Mouse (Mus musculus) MEL (cell line): ENCODE measurements around the gene Arhgef17. TPM values are rescaled to one million over a fixed set of nuclear protein-coding genes. Genes with fewer than 3 reads are reported as not detected.

Experiments used
- DNase-seq: peaks from one replicate; pipeline ENCODE4 v3.0.0; 2011; ENCODE audit warnings: low read depth, low spot score
- H3K27ac ChIP-seq: 2 replicates; pipeline ENCODE4 v1.5.1; 2012; ENCODE audit warnings: low read depth, mild to moderate bottlenecking, control low read depth, low read length, moderate library complexity; ENCODE audit not compliant: control insufficient read depth
- H3K27me3 ChIP-seq, 2 experiments: fragments of 150-350 bp in 1 of 2; sonication (generic) in 1 of 2; 2 replicates each; pipeline ENCODE4 v1.6.1; 2012; ENCODE audit warnings: low read length in 2 of 2, mild to moderate bottlenecking in 2 of 2, improper control_type of control experiment in 1 of 2, moderate library complexity in 1 of 2; ENCODE audit not compliant: insufficient read depth in 2 of 2, control insufficient read depth in 1 of 2
- H3K36me3 ChIP-seq, 2 experiments: 2 replicates each; pipeline ENCODE4 v1.6.1; 2012 to 2014; ENCODE audit warnings: low read length in 2 of 2, improper control_type of control experiment in 1 of 2, inconsistent platforms in 1 of 2, mild to moderate bottlenecking in 1 of 2; ENCODE audit not compliant: insufficient read depth in 2 of 2, control insufficient read depth in 1 of 2
- H3K4me1 ChIP-seq, 2 experiments: fragments of 150-350 bp in 1 of 2; sonication (generic) in 1 of 2; 2 replicates each; pipeline ENCODE4 v1.6.1; 2012; ENCODE audit warnings: low read length in 2 of 2, improper control_type of control experiment in 1 of 2, mild to moderate bottlenecking in 1 of 2; ENCODE audit not compliant: insufficient read depth in 2 of 2, control insufficient read depth in 1 of 2
- H3K4me3 ChIP-seq, 2 experiments: fragments of 150-350 bp in 1 of 2; sonication (generic) in 1 of 2; 2 replicates each; pipeline ENCODE4 v1.5.1; 2012; ENCODE audit warnings: low read depth in 2 of 2, low read length in 2 of 2, mild to moderate bottlenecking in 2 of 2, moderate library complexity in 2 of 2, control low read depth in 1 of 2, improper control_type of control experiment in 1 of 2; ENCODE audit not compliant: control insufficient read depth in 1 of 2, insufficient read depth in 1 of 2
- H3K79me2 ChIP-seq: 2 replicates; pipeline ENCODE4 v1.6.1; 2012; ENCODE audit warnings: mild to moderate bottlenecking, low read length, moderate library complexity; ENCODE audit not compliant: control insufficient read depth, poor library complexity, insufficient read depth
- H3K9ac ChIP-seq: 2 replicates; pipeline ENCODE4 v1.6.1; 2012; ENCODE audit warnings: low read depth, mild to moderate bottlenecking, control low read depth, low read length, moderate library complexity; ENCODE audit not compliant: control insufficient read depth, poor library complexity, severe bottlenecking
- H3K9me3 ChIP-seq: fragments of 150-350 bp; sonication (generic); replicated peaks from 2 replicates; pipeline ENCODE4 v1.6.1; 2012; ENCODE audit warnings: mild to moderate bottlenecking, low read length, improper control_type of control experiment, moderate library complexity; ENCODE audit not compliant: insufficient read depth
- CHD1 ChIP-seq: IDR thresholded peaks from 2 replicates; pipeline ENCODE4 v1.6.1; 2012; ENCODE audit warnings: low read depth, mild to moderate bottlenecking, inconsistent platforms, low read length, improper control_type of control experiment
- CHD2 ChIP-seq: IDR thresholded peaks from 2 replicates; pipeline ENCODE4 v1.6.1; 2011; ENCODE audit warnings: low read length, improper control_type of control experiment
- E2F4 ChIP-seq: IDR thresholded peaks from 2 replicates; pipeline ENCODE4 v1.6.1; 2011; ENCODE audit warnings: low read depth, low read length, improper control_type of control experiment, borderline replicate concordance
- GABPA ChIP-seq: IDR thresholded peaks from 2 replicates; pipeline ENCODE4 v1.6.1; 2012; ENCODE audit warnings: low read depth, mild to moderate bottlenecking, inconsistent platforms, low read length, improper control_type of control experiment, moderate library complexity
- HCFC1 ChIP-seq: IDR thresholded peaks from 2 replicates; pipeline ENCODE4 v1.6.1; 2012; ENCODE audit warnings: low read depth, mild to moderate bottlenecking, inconsistent platforms, low read length, improper control_type of control experiment, moderate library complexity
- JUND ChIP-seq: IDR thresholded peaks from 2 replicates; pipeline ENCODE4 v1.6.1; 2011; ENCODE audit warnings: low read depth, mild to moderate bottlenecking, improper control_type of control experiment, low read length
- MAFK ChIP-seq: IDR thresholded peaks from 2 replicates; pipeline ENCODE4 v1.6.1; 2011; ENCODE audit warnings: low read depth, mild to moderate bottlenecking, low read length, improper control_type of control experiment, borderline replicate concordance
- MAX ChIP-seq: IDR thresholded peaks from 2 replicates; pipeline ENCODE4 v1.6.1; 2011; ENCODE audit warnings: low read length, improper control_type of control experiment
- MAZ ChIP-seq: IDR thresholded peaks from 2 replicates; pipeline ENCODE4 v1.6.1; 2012; ENCODE audit warnings: low read depth, mild to moderate bottlenecking, inconsistent platforms, low read length, improper control_type of control experiment
- MEF2A ChIP-seq: IDR thresholded peaks from 2 replicates; pipeline ENCODE4 v1.6.1; 2014; ENCODE audit warnings: low read depth, mild to moderate bottlenecking, inconsistent platforms, low read length, improper control_type of control experiment; ENCODE audit not compliant: poor library complexity, insufficient replicate concordance, severe bottlenecking; ENCODE audit errors: extremely low read depth
- MXI1 ChIP-seq: IDR thresholded peaks from 2 replicates; pipeline ENCODE4 v1.6.1; 2011; ENCODE audit warnings: mild to moderate bottlenecking, low read depth, low read length, improper control_type of control experiment
- POLR2AphosphoS2 ChIP-seq: IDR thresholded peaks from 2 replicates; pipeline ENCODE4 v1.6.1; 2011; ENCODE audit warnings: low read length, improper control_type of control experiment
- RCOR1 ChIP-seq: IDR thresholded peaks from 2 replicates; pipeline ENCODE4 v1.6.1; 2012; ENCODE audit warnings: low read depth, mild to moderate bottlenecking, inconsistent platforms, low read length, improper control_type of control experiment
- TAL1 ChIP-seq: IDR thresholded peaks from 2 replicates; pipeline ENCODE4 v1.6.1; 2012; ENCODE audit warnings: mild to moderate bottlenecking, inconsistent platforms, low read length, moderate library complexity, mixed read lengths
- TBP ChIP-seq: IDR thresholded peaks from 2 replicates; pipeline ENCODE4 v1.8.0; 2011; ENCODE audit warnings: low read depth, low read length, improper control_type of control experiment
- TCF12 ChIP-seq: IDR thresholded peaks from 2 replicates; pipeline ENCODE4 v1.6.1; 2014; ENCODE audit warnings: low read depth, mild to moderate bottlenecking, inconsistent platforms, low read length, improper control_type of control experiment, moderate library complexity
- USF1 ChIP-seq: IDR thresholded peaks from 2 replicates; pipeline ENCODE4 v1.6.1; 2014; ENCODE audit warnings: low read depth, mild to moderate bottlenecking, inconsistent platforms, low read length, improper control_type of control experiment, moderate library complexity
- USF2 ChIP-seq, 2 experiments: IDR thresholded peaks; 2 replicates each; pipeline ENCODE4 v1.6.1; 2011 to 2012; ENCODE audit warnings: improper control_type of control experiment in 2 of 2, low read length in 2 of 2, borderline replicate concordance in 1 of 2, inconsistent platforms in 1 of 2, low read depth in 1 of 2, mild to moderate bottlenecking in 1 of 2; ENCODE audit not compliant: insufficient read depth in 1 of 2
- ZC3H11A ChIP-seq: IDR thresholded peaks from 2 replicates; pipeline ENCODE4 v1.6.1; 2012; ENCODE audit warnings: low read depth, mild to moderate bottlenecking, inconsistent platforms, low read length, improper control_type of control experiment
- ZMIZ1 ChIP-seq: IDR thresholded peaks from 2 replicates; pipeline ENCODE4 v1.6.1; 2012; ENCODE audit warnings: low read depth, mild to moderate bottlenecking, inconsistent platforms, low read length, improper control_type of control experiment, moderate library complexity
- polyA plus RNA-seq, 2 experiments: library from polyadenylated mRNA; stranded (reverse) in 1 of 2; unstranded in 1 of 2; fragments of >175 nt in 1 of 2; fragments of >200 nt in 1 of 2; gene quantifications; 2 replicates each; pipeline versions ENCODE4 v1.2.1 to v1.2.4; 2012; ENCODE audit warnings: low replicate concordance in 2 of 2, low read depth in 1 of 2; ENCODE audit not compliant: insufficient read length in 2 of 2, insufficient read depth in 1 of 2, missing spikeins in 1 of 2
- total RNA-seq: library from RNA; depleted of rRNA; stranded (reverse); fragments of 300-350 nt; gene quantifications from 2 replicates; pipeline ENCODE4 v1.2.3, GENCODE M21; 2012

Arhgef17 gene
- total and polyA plus RNA-seq, 3 experiments, result under 0.01 TPM; not detected in 2

GRCm38 (mm10) chr7:100854137-100854814, 77.6 kb downstream of the Arhgef17 start:
- H3K79me2 ChIP-seq, result peaks cover 21% of the 10 kb centered on the region
- peaks cover 16 to 47% of the 10 kb centered on the region in 2 experiments for H3K4me1 ChIP-seq
- no peaks in the 10 kb centered on the region for H3K9me3 ChIP-seq
- TF ChIP-seq POLR2AphosphoS2, result no peak
- TF ChIP-seq RCOR1, result no peak
- TF ChIP-seq TAL1, result peak; percentile 46
- TF ChIP-seq ZC3H11A, result no peak
- H3K4me3 ChIP-seq, result no peak overlapping the region
- H3K27me3 ChIP-seq, result no peaks in the 10 kb centered on the region
- peak overlapping the region; percentile 97 for H3K27ac ChIP-seq
- peak; percentile 49 for DNase-seq
- peak overlapping the region; percentile 57 for H3K9ac ChIP-seq
- peaks cover 3 to 43% of the 10 kb centered on the region in 2 experiments; a peak in 3 of 4 replicates for H3K36me3 ChIP-seq

GRCm38 (mm10) chr7:100853396-100853795, 78.5 kb downstream of the Arhgef17 start:
- Histone ChIP-seq H3K4me1 (peaks cover 16 to 41% of the 10 kb centered on the region in 2 experiments), H3K9me3 (no peaks in the 10 kb centered on the region), H3K27ac (peak overlapping the region; percentile 14; the same call in 1 of the 2 replicates), H3K9ac (no peak overlapping the region), H3K4me3 (no peak overlapping the region), H3K27me3 (no peaks in the 10 kb centered on the region), H3K79me2 (peaks cover 16% of the 10 kb centered on the region), H3K36me3 (peaks cover 5 to 36% of the 10 kb centered on the region in 2 experiments; a peak in 3 of 4 replicates)
- TF ChIP-seq USF1 (no peak), MEF2A (no peak), CHD2 (no peak), TCF12 (no peak), MAZ (no peak), CHD1 (no peak), GABPA (no peak), JUND (no peak), USF2 (IDR thresholded peaks at IDR 0.05; ENCODE audit: borderline replicate concordance in 1 of 2, insufficient read depth in 1 of 2, low read depth in 1 of 2, low read length in 2 of 2) (no peak), MAFK (no peak), POLR2AphosphoS2 (no peak), RCOR1 (no peak), ZMIZ1 (no peak), HCFC1 (no peak), TBP (no peak), MAX (no peak), E2F4 (no peak), MXI1 (no peak)
- peak; percentile 53 for DNase-seq
